Mouse (Mus musculus) lung, adult 18-20 months (tissue): ENCODE results near the gene Zfp933.
"Not testable (repeated sequence)": the region's sequence is repeated elsewhere in the genome, so short reads cannot be mapped to it uniquely, and the experiment has no call there.

Source experiments
- DNase-seq, 2 experiments: peaks; one replicate each; pipeline ENCODE4 v3.0.0; 2022; ENCODE audit warnings: mixed read lengths in 2 of 2

Gene Zfp933

DNA sequence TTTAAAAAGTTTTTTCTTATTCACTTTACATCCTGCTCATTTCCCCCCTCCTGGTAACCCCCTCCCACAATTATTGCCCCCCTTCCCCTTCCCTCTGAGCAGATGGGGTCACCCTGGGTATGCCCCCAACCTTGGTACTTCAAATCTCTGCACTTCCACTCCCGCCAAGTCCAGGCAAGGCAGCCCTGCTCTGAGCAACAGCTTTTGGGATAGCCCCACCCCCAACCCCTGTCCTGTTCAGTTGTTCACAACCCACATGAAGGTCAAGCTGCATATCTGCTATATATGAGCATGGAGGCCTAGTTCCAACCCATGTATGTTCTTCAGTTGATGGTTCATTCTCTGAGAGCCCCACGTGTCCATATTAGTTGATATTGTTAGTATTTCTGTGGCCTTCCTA is 2.6 kb upstream of the Zfp933 start:
- DNase-seq, result no peak

- DNase-seq, result no peak
These were observed 422 bp upstream of the Zfp933 start for GRCm38 (mm10) chr4:147848584-147848991.

DNA sequence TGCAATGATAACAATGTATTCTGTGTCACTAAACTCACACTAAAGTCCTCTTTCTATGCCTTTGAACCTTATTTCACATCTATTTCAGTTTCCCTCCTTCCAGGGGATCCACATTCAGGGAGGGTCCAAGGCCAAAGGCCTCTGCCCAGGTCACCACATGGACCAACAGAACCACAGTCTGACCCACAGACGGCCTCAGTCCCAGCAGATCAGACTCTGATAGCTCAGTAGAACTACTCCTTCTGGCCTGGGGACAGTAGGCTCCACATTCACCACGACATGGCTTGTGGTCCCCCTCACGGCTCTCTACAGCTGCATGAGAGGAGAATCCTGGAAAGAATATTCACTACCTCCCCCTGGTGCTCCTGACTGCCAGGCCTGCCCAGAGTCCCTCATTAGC is 5.3 kb downstream of the Zfp933 start:
- DNase-seq, result no peak

DNA sequence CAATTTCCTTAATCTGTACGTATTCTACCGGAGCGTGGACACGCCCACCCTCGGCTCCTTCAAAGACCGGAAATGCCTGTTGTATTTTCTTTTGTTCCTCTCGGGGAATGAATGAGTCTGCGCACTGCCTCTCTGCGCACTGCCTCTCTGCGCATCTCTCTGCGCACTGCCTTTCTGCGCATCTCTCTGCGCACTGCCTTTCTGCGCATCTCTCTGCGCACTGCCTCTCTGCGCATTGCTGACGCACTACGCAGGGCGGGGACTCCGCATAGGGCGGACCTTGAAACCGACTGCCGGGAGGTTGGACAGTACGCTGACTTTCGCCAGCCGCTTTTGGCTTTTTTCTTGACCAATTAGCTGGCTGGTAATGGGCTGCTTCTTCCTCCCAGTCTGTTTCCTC is 8.9 kb downstream of the Zfp933 start:
- peak; percentile 26 to 33 for DNase-seq

DNA sequence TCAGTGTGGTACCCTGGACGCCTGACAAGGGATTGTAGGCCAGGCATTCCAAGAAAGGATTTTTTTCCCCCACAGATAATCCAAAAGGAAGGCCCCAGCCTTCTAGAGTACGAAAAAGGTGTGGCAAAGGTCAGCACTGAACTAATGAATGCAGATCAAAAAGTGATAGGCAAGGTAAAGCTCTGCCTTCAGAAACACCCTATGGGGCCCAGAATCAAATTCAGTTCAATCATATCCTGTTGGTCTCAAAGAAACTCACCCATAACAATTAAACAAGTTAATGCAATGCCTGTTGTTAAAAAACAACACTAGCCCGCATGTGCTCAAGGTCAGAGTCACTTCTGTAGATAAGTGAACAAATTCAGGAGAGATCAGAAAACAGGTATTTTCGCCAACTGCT is 23.8 kb downstream of the Zfp933 start:
- no peak for DNase-seq

DNA sequence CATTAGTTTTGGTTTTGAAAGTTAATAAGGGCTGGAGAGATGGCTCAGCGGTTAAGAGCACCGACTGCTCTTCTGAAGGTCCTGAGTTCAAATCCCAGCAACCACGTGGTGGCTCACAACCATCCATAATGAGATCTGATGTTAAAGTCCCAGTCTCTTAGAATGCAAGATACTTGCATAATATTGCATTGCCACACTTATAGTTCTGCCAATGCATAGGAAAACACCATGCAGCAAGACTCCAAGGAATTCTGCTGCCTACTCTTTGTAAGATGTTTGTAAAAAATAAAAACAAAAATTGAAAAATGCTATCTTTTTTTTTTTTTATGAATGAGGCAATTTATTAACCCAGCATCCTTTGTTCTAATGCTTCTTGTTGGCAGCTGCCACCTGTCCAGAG is 26.8 kb downstream of the Zfp933 start:
- not testable (repeated sequence) for DNase-seq

- DNase-seq, result not testable (repeated sequence)
These were observed 28.5 kb downstream of the Zfp933 start for GRCm38 (mm10) chr4:147819659-147820058.

DNA sequence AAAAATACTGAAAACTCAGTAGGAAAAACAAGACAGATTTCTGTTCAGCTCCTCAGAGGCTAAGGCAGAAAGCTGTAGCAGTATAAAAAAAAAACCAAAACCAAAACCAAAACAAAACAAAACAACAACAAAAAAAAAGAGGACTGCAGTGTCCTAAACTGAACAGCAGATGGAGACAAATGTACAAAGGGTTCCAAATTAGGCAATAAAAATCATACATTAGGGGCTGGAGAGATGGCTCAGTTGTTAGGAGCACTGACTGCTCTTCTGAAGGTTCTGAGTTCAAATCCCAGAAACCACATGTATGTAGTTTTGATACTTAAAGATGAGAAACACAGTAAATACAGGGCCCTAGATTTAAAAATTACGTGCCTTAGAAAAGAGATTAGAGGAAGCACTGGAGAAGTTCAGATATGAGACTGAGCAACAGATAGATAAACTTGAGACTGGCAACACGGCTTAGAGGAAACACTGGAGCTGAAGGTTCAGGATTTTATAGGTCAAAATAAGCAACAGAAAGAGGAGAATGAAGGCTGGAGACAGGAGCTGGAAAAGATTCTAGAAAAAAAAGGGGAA is 33.5 kb downstream of the Zfp933 start:
- DNase-seq, result no peak

- DNase-seq, result no peak
These were observed 34.9 kb downstream of the Zfp933 start for GRCm38 (mm10) chr4:147813249-147813765.

DNA sequence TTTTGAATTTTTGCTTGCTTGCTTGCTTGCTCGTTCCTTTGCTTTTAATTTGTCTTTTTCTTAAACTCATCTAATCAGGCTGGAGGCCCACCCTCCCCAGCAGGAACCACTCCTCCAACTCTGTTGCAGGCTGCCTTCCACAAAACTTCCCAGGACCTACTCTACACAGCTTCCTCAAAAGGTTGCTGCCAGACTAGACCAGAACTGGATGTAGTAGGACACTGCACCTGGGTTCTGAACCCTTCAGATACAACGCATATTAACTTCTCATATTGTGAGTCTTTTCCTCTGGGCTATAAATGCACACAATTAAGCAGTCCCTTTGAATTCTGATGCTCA is 38.2 kb downstream of the Zfp933 start:
- DNase-seq, result not testable (repeated sequence)

GRCm38 (mm10) chr4:147809292-147809965 is 38.7 kb downstream of the Zfp933 start, which contains the start of gene Zfp984:
Gene Zfp984, minus strand, starts transcription at chr4:147809788.
- DNase-seq, result peak; percentile 53 to 65

- DNase-seq, result peak in 1 of 2 experiments; percentile 7
These were observed 39.7 kb downstream of the Zfp933 start for GRCm38 (mm10) chr4:147808483-147808882.

DNA sequence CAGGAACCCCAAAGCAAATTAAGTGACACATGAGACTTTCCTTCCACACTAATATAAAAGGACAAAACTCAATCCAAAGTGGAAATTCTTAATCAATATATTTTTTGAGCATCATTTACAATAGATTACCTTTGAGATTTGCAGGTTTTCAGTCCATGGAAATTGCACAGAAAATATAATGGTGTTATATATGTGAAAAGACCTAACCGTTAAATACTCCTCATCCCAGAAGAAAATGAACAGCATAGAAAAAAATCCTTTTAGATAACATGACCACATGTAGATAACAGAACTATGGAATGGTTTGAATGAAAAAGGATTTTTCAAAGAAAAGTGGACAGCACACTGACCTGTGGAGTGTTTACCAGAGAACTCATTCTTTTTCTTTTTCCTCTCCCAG is 52.9 kb downstream of the Zfp933 start:
- not testable (repeated sequence) for DNase-seq

DNA sequence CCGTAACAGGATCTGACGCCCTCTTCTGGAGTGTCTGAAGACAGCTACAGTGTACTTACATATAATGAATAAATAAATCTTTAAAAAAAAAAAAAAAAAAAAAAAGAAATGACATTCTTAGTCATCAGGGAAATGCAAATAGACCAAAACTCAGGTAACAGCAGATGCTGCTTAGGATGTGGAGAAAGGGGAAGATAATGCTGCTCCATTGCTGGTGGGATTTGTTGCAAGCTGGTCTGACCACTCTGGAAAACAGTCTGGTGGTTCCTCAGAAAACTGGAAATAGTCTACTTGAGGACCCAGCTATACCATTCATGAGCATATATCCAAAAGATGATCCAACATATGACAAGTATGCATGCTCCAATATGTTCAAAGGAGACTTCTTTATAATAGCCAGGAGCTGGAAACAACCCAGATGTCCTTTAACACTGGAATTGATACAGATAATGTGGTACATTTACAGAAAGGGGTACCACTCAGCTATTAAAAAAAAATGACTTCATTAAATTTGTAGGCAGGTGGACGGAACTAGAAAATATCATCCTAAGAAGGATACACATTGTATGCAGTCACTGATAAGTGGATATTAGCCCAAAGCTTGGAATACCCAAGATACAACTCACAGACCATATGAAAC is 54.0 kb downstream of the Zfp933 start:
- not testable (repeated sequence) for DNase-seq

GRCm38 (mm10) chr4:147793390-147793916 is 54.7 kb downstream of the Zfp933 start:
- DNase-seq, result not testable (repeated sequence)

- not testable (repeated sequence) for DNase-seq
These were observed 56.4 kb downstream of the Zfp933 start for GRCm38 (mm10) chr4:147791729-147792128.
